Mouse (Mus musculus) kidney, adult 2 months (tissue): Measurements from ENCODE around the gene Arhgap45. TPM values are rescaled to one million over a fixed set of nuclear protein-coding genes. Genes with fewer than 3 reads are reported as not detected.

Experiments used
- DNase-seq: peaks from one replicate; pipeline ENCODE4 v3.0.0; 2021
- H3K27ac ChIP-seq: fragments of 200-500 bp; 2 replicates; pipeline ENCODE4 v1.5.1; 2012; ENCODE audit warnings: low read depth, low read length, control low read depth, inconsistent platforms; ENCODE audit not compliant: insufficient read depth
- H3K27me3 ChIP-seq: fragments of 200-500 bp; replicated peaks from 2 replicates; pipeline ENCODE4 v1.6.1; 2012; ENCODE audit warnings: mild to moderate bottlenecking, moderate library complexity, low read length, inconsistent platforms; ENCODE audit not compliant: control insufficient read depth, insufficient read depth
- H3K36me3 ChIP-seq: fragments of 200-500 bp; 2 replicates; pipeline ENCODE4 v1.6.1; 2012; ENCODE audit warnings: mild to moderate bottlenecking, moderate library complexity, low read length, inconsistent platforms; ENCODE audit not compliant: control insufficient read depth, insufficient read depth
- H3K4me1 ChIP-seq: fragments of 200-500 bp; 2 replicates; pipeline ENCODE4 v1.6.1; 2011; ENCODE audit warnings: low read length; ENCODE audit not compliant: control insufficient read depth, insufficient read depth
- H3K4me3 ChIP-seq: fragments of 200-500 bp; 2 replicates; pipeline ENCODE4 v1.5.1; 2011; ENCODE audit warnings: mild to moderate bottlenecking, low read depth, low read length, control low read depth; ENCODE audit not compliant: insufficient read depth
- CTCF ChIP-seq: fragments of 200-500 bp; conservative IDR thresholded peaks from 2 replicates; pipeline ENCODE4 v1.5.1; 2011; ENCODE audit warnings: low read depth, mild to moderate bottlenecking, control low read depth, low read length, moderate library complexity, mixed read lengths; ENCODE audit not compliant: insufficient read depth, insufficient read length
- POLR2A ChIP-seq: fragments of 200-500 bp; IDR thresholded peaks from one replicate; pipeline ENCODE4 v1.6.1; 2011; ENCODE audit warnings: low read depth, low read length, control low read depth
- WGBS: fragments of 180-500 bp; shearing (Covaris S2); methylation state at CpG from one replicate; pipeline ENCODE4 v1.1.7; 2018; 5-methylcytosine and 5-hydroxymethylcytosine counted together
- polyA plus RNA-seq: library from polyadenylated mRNA; depleted of rRNA; stranded (reverse); fragments of >200 nt; gene quantifications from 2 replicates; pipeline ENCODE4 v1.2.3, GENCODE M21; 2012

The Arhgap45 gene
- polyA plus RNA-seq, 1 experiment, result 25.5 TPM

GRCm38 (mm10) chr10:79974087-79974486 is 42.4 kb upstream of the Arhgap45 start:
- no peak for TF ChIP-seq POLR2A
- DNase-seq, result no peak
- H3K4me3 ChIP-seq, result no peak overlapping the region
- H3K36me3 ChIP-seq, result peaks cover 13% of the 10 kb centered on the region
- H3K4me1 ChIP-seq, result peaks cover 7% of the 10 kb centered on the region; the same call in 1 of the 2 replicates
- H3K27me3 ChIP-seq, result no peaks in the 10 kb centered on the region
- 87% methylated on average over 21 of the region's 21 CpGs for WGBS
- H3K27ac ChIP-seq, result no peak overlapping the region

DNA sequence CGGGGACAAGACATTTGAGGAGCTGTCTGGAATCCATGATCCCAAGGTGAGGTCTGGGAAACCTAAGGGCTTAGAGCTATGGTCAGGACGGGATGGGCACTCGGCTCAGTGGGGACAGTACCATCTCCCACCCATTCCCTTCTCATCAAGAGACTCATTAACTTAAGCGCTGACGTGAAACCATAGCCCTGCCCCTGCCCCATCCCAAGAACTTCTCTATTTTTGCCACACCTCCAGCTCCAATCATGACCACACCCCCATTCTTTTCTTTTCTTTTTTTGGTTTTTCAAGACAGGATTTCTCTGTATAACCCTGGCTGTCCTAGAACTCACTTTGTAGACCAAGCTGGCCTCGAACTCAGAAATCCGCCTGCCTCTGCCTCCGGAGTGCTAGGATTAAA is 41.8 kb upstream of the Arhgap45 start:
- peaks cover 13% of the 10 kb centered on the region for H3K36me3 ChIP-seq
- no peak overlapping the region for H3K4me3 ChIP-seq
- 79% methylated on average over 8 of the region's 8 CpGs for WGBS
- no peak overlapping the region for H3K27ac ChIP-seq
- H3K27me3 ChIP-seq, result no peaks in the 10 kb centered on the region
- peaks cover 1% of the 10 kb centered on the region; the same call in 1 of the 2 replicates for H3K4me1 ChIP-seq
- TF ChIP-seq CTCF, result no peak
- TF ChIP-seq POLR2A, result no peak
- no peak for DNase-seq

DNA sequence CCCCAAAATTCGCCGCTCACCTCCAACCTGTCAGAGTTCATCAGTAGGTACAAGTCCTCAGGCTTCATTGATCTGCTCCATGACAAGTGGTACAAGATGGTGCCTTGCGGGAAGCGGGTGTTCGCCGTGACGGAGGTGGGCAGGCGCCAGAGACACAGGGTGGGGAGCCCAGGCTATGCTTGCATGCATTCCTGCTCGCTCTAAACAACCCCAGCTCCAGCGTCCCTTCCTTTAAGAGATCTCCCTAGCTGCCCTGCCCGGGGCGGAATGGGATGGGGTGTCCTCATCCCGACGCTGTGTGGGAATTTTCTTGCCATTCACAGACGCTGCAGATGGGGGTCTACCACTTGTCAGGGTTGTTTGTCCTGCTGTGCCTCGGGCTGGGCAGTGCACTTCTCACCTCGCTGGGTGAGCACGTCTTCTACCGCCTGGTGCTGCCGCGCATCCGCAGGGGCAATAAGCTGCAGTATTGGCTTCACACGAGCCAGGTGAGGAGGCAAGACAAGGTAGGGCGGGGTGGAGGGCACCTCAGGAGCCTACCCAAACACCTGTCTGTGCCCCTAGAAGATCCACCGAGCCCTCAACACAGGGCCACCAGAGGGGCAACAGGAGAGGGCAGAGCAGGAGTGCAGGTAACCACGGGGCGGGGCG is 40.3 kb upstream of the Arhgap45 start:
- Histone ChIP-seq H3K27me3 (no peaks in the 10 kb centered on the region), H3K4me1 (no peaks in the 10 kb centered on the region), H3K4me3 (no peak overlapping the region), H3K27ac (no peak overlapping the region), H3K36me3 (peaks cover 13% of the 10 kb centered on the region)
- WGBS, result 91% methylated on average over 28 of the region's 28 CpGs
- TF ChIP-seq CTCF (no peak), POLR2A (no peak)
- no peak for DNase-seq

DNA sequence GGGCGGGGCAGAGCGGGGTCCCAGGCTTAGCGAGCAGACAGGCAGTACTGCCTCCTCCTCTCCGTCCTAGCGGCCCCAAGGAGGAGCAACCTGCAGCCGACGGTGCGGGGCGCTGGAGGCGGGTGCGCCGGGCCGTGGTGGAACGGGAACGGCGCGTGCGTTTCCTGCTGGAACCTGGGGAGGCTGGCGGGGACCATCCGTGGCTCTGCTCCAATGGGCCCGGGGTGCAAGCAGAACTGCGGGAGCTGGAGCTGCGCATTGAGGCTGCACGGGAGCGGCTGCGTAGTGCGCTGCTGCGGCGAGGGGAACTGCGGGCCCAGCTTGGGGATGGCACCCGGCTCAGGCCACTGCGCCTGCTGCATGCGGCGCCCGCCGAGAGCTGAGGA is 39.7 kb upstream of the Arhgap45 start:
- H3K4me3 ChIP-seq, result no peak overlapping the region
- H3K4me1 ChIP-seq, result no peaks in the 10 kb centered on the region
- no peak overlapping the region for H3K27ac ChIP-seq
- peaks cover 13% of the 10 kb centered on the region for H3K36me3 ChIP-seq
- DNase-seq, result no peak
- TF ChIP-seq CTCF (no peak), POLR2A (no peak)
- H3K27me3 ChIP-seq, result no peaks in the 10 kb centered on the region
- 85% methylated on average over 33 of the region's 36 CpGs for whole genome bisulfite sequencing

- TF ChIP-seq POLR2A (no peak), CTCF (no peak)
- Histone ChIP-seq H3K4me1 (0 out of 2 replicates have a peak, but pooled peaks cover under 1% of the 10 kb centered on the region), H3K36me3 (peaks cover 13% of the 10 kb centered on the region), H3K4me3 (no peak overlapping the region), H3K27ac (no peak overlapping the region), H3K27me3 (no peaks in the 10 kb centered on the region)
- DNase-seq, result no peak
- WGBS, result 88% methylated on average over 28 of the region's 28 CpGs
Measured at GRCm38 (mm10) chr10:79977324-79977723, 39.1 kb upstream of the Arhgap45 start.

DNA sequence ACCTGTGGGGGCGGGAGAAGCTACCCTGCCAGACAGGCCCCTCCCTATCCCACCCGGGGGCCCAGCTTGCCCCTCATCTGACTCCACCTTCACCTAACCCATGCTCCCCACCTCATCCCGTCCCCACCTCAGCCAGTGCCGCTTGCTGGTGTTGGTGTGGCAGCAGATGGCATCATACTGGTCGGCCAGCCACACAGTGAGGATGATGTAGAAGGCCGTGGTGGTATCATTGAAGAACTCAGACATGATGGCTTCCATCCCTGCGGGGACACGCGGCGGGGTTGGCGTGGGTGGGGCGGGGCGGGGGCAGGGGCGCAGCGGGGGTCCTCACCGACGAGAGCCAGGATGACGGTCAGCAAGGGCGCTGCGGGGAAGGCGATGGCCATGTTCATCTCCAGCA is 38.4 kb upstream of the Arhgap45 start:
- H3K27ac ChIP-seq, result no peak overlapping the region
- no peak for DNase-seq
- H3K4me3 ChIP-seq, result no peak overlapping the region
- TF ChIP-seq POLR2A (no peak), CTCF (no peak)
- H3K4me1 ChIP-seq, result 0 out of 2 replicates have a peak, but pooled peaks cover 8% of the 10 kb centered on the region
- no peaks in the 10 kb centered on the region for H3K27me3 ChIP-seq
- 95% methylated on average over 21 of the region's 21 CpGs for WGBS
- peaks cover 13% of the 10 kb centered on the region for H3K36me3 ChIP-seq

- TF ChIP-seq CTCF (no peak), POLR2A (no peak)
- peaks cover 13% of the 10 kb centered on the region for H3K36me3 ChIP-seq
- no peak overlapping the region for H3K27ac ChIP-seq
Measured at GRCm38 (mm10) chr10:79979401-79980155, 36.9 kb upstream of the Arhgap45 start.

More at GRCm38 (mm10) chr10:79979401-79980155, 36.9 kb upstream of the Arhgap45 start:
- H3K4me1 ChIP-seq, result peaks cover 8% of the 10 kb centered on the region; the same call in 1 of the 2 replicates
- WGBS, result 88% methylated on average over 22 of the region's 22 CpGs
- DNase-seq, result no peak
- H3K27me3 ChIP-seq, result no peaks in the 10 kb centered on the region
- H3K4me3 ChIP-seq, result no peak overlapping the region
